Mouse (Mus musculus) embryo, embryonic 11.5 days (tissue): Measurements from ENCODE around the gene Myo3a.
"Not testable (repeated sequence)": the region's sequence is repeated elsewhere in the genome, so short reads cannot be mapped to it uniquely, and the experiment has no call there.

Source experiments
- DNase-seq: peaks from one replicate; pipeline ENCODE4 v3.0.0-alpha.2; 2012; ENCODE audit warnings: low read depth, low spot score

Myo3a gene

DNA sequence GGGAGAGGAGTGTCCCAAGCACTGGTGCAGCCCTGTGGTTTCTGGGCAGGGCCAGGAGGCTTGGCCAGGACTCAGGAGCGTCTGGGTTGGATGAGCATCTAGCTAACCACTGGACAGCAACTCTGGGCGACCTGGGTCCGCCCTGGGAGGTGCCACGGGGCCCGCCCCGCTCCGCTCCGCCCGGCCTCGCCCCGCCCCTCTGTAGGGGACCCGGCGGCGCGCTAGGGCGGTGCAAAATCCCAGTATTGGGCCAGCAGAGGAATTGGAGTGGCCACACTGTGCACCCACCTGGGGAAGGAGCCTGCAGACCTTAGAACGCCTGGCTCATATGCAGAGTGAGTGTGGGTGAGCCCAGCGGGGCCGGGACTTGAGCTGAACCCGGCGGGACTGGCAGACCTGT is at the start of gene Myo3a:
Gene Myo3a, plus strand, starts transcription at position 196 of the 400 bp plus-strand sequence.
- DNase-seq = no peak

DNA sequence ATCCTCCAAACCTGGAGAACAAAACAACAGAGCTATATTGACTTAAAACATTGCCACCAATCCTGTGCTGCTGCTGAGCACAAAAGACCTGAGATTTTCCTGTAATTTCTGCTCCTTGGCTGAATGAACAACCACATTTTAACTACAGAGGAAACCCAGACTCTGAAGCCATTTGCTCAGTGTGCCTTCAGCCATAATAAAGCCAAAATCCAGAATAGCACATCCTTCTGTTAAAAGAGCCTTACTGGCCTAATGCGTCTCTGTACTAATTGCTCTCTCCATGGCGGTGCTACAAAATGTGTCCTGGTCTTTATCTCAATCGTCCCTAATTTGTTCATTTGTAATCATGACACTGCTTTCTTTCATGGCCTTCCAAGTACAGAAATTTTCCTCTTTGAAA is 23.2 kb downstream of the Myo3a start:
- DNase-seq = no peak

DNA sequence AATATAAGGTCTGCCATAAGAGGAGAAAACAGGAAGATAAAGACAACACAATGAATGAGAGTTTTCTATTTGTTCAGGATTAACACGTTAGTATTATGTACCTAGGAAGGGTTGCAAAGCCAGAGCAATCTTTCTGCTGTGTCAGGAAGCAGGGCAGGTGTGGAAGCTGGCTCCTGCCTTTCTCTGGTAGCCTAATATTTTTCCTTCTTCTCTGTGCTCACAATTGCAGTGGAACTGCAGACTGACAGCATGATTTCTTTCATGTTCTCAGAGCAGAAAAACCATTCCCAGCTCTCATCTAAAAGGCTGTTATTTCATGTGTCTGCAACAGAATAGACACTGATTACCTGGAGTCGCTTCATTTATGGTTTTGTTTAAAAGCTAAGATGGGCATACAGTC is 23.7 kb downstream of the Myo3a start:
- no peak for DNase-seq

- DNase-seq = no peak
These were observed 28.3 kb downstream of the Myo3a start for GRCm38 (mm10) chr2:22255600-22255999.

DNA sequence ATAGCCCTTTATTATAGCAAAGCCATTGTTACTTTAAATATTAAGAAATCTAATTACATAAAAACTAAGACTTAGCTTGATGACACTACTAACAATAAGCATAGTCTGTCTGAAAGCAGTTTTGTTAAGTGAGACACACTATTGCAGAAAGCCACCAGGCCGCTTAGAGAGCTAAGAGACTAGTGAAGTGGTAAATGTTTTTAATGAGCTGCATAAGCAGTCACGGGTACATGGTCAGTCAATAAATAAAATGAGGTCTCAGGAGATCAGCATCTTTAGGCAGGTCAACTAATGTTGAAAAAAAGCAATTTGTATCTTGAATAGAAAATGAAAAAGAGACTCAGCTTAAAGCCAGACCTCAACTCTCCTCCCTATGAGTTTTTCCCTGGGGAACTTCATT is 44.3 kb downstream of the Myo3a start:
- no peak for DNase-seq

GRCm38 (mm10) chr2:22285366-22285765 is 58.1 kb downstream of the Myo3a start:
- no peak for DNase-seq

DNA sequence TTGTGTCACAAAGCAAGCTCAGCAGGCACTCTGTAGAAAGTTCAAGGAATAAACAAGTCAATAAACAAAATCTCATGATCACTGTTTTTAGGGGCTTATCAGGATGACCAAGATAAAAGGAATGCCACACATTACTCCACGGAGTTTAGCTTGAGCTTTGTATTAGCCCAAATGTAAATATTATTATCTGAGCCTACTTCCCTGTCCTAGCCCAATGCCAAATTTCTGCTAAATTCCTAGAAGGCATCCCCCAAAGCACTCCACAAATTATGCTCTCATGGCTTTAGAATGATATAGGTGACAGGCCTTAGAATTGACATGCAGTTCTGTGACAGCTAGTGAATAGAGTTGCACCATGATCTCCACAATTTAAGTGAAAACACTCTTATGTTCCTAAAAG is 58.5 kb downstream of the Myo3a start:
- no peak for DNase-seq

GRCm38 (mm10) chr2:22293579-22294446 is 66.5 kb downstream of the Myo3a start:
- no peak for DNase-seq

GRCm38 (mm10) chr2:22294447-22294738 is 67.1 kb downstream of the Myo3a start:
- no peak for DNase-seq

DNA sequence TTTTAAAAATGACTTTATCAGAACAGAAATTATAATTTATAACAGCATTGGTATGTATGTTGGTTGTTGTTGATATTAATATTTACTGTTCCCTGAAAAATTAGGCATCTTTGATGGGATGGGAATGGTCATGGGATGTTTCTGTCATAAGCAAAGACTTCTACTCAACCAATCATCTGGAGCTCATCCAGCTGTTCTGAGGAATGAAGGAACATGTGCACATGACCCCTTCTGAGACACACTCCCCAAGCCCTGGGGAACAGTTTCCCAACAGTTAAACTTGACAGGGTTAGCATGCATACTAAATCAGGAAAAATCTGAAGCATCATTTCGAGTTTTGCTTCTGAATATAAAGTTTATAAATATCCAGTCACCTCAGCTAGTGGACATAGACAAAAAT is 70.6 kb downstream of the Myo3a start:
- DNase-seq = no peak

DNA sequence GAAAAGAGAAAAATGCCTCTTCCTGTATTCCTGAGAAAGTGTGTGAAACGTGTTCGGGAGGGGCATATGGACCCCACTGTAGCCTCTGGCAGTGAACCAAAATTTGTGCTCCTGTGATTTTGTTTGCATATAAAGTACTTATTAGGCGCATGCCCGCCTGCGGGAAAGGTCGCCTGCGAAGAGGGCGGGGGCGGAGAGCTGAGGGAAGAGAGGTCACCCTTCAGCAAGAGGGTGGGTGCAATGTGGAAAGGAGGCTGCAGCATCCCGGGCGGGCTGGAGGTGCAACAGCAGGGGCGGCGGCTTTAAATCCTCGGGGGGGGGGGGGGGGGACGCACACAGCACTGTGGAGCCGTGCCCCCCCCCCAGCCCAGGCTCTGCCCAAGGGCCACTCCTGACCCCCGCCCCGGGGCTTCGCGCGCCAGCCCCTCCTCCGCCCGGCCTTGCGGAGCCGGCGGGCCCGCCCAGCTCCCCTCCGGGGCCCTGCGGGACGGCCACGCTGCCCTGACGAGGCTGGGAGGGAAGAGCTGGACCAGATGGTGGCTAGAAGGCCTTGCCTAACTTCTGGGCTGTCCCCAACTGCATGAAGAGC is 111.1 kb downstream of the Myo3a start:
- peak; percentile 11 for DNase-seq

GRCm38 (mm10) chr2:22410511-22410910 is 183.2 kb downstream of the Myo3a start:
- DNase-seq = not testable (repeated sequence)

GRCm38 (mm10) chr2:22548421-22548820 is 321.1 kb downstream of the Myo3a start:
- DNase-seq = no peak

GRCm38 (mm10) chr2:22587469-22588169 is 360.3 kb downstream of the Myo3a start:
- not testable (repeated sequence) for DNase-seq

- not testable (repeated sequence) for DNase-seq
These were observed 360.9 kb downstream of the Myo3a start for GRCm38 (mm10) chr2:22588170-22588541.

GRCm38 (mm10) chr2:22588673-22589381 is 361.5 kb downstream of the Myo3a start:
- not testable (repeated sequence) for DNase-seq

DNA sequence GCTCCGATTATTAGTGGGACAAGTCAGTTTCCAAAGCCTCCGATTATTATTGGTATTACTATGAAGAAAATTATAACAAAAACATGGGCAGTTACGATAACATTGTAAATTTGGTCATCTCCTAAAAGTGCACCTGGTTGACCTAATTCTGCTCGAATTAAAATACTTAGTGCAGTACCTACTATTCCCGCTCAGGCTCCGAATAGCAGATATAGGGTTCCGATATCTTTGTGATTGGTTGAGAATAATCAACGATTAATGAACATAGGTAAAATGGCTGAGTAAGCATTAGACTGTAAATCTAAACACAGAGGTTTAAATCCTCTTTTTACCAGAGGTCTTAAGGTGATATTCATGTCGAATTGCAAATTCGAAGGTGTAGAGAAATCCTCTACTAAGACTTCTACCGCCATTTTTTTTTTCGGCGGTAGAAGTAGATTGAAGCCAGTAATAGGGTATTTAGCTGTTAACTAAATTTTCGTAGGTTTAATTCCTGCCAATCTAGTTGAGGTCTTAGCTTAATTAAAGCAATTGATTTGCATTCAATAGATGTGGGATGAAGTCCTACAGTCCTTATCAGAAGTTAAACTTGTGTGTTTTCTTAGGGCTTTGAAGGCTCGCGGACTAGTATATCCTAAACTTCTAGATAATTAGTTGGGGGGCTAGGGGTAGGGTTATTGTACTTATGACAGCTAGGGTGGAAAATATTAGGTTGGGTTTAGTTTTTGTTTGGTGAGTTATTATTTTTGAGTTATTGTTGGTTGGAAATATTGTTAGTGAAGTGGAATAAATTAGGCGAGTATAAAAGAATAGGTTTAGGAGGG is 362.3 kb downstream of the Myo3a start:
- not testable (repeated sequence) for DNase-seq

GRCm38 (mm10) chr2:22590206-22590490 is 362.8 kb downstream of the Myo3a start:
- DNase-seq = no peak

- no peak for DNase-seq
These were observed 390.6 kb downstream of the Myo3a start for GRCm38 (mm10) chr2:22617951-22618350.

DNA sequence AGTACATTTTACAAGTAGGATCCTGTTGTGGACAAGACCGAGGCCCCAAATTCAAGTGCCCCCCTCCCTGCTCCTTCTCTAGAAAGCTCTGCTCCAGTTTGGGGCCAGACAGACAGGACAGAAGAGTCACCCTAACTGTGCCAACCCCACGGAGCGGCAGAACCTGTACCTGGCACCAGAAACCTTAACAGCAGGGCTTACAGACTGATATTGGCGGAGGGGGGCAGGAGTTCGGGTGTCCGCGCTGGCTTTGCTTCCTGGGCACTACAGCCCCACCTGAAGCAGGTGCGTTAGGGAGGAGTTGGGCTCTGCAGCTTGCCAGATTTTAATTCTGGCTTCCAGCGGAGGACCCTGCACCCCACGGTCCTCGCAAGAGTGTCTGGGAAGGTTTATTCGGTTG is 392.1 kb downstream of the Myo3a start:
- DNase-seq = no peak

DNA sequence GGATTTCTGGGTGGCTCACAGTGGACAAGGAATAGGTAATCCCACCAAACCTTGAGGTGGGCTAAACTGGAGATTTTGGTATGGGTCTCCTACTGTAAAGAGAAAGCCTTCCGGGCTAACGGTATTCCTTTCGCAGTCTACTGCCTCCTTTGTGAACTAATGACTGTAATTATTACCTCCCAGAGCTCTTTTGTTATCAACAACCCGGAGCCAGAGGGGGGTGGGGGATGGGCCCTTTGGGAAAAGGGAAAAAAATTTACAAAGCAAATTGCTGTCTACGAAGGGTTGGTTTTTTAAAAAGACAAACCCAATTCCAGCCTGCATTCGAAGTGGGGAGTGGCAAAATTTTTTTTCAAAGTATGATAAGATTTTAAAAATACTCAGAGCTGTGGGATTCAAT is 392.7 kb downstream of the Myo3a start:
- DNase-seq = no peak
